Mouse (Mus musculus): ENCODE results near the gene Kcnj15. TPM values are rescaled to one million over a fixed set of nuclear protein-coding genes. Genes with fewer than 3 reads are reported as not detected.

Kcnj15 gene
- polyA plus RNA-seq, 1 experiment from 2014 or later = 0.45 TPM

DNA sequence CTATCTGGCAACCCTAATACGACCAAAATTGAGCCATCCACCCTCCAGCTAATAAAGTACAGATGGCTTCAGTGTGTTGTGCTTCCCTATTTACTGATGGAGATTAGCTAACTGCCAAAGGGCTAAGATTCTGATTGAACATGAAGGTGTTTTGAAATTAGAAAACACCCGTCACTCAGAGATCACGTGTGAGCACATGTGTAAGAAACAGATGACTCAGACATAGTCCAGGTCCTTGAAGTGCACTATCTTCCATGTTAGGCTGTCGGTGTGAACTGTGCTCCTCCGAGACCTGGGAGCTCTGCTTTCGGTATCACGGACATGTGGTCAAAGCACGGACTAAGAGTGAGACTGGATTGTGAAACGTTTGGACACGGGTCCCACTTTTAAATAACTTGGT lies 26.0 kb downstream of the Kcnj15 start:
- Histone ChIP-seq H3K36me3 (replicated peaks) (no peaks in the 10 kb centered on the region), H3K9me3 (no peaks in the 10 kb centered on the region)

DNA sequence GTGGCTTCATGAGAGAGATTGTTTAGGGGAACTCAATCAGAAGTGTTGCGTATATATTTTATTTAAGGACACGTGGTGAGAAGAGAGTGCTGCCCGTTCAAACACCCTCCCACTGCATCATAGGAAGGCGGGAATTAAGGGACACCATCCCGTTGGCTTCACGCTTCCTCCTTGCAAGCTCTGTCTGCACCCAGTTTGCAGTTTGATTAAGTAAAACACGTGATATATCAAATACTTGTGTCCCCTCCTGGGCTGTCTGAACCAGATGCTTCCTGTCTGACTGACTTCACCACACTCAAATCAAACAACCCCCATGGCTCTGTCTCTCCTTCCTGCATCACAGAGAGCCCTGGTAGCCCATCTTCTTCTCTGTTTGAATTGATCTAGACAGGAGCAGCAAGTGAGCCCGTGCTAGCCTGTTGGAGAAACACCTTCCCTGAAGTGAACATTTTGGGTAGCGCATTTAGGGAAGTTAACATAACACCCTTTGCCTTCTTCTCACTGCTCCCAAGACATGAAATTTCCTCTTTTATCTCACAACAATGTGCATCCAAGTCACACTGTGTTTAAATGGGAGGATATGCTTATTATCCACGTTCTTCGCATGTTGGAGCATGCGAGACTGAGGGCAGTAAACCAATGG lies 26.8 kb downstream of the Kcnj15 start:
- no peaks in the 10 kb centered on the region for H3K9me3 ChIP-seq
- H3K27ac ChIP-seq (replicated peaks) = no peak overlapping the region
- WGBS = 81% methylated on average over 12 of the region's 12 CpGs
- no peaks in the 10 kb centered on the region for H3K36me3 ChIP-seq (replicated peaks)
- H3K4me1 ChIP-seq = peaks cover 9% of the 10 kb centered on the region
- H3K4me3 ChIP-seq = no peak overlapping the region
- DNase-seq (ENCODE audit: low spot score) = no peak
- H3K27me3 ChIP-seq (replicated peaks; ENCODE audit: low read depth, poor library complexity, severe bottlenecking) = no peaks in the 10 kb centered on the region

More for the DNA sequence above, 26.0 kb downstream of the Kcnj15 start:
- no peak for DNase-seq (ENCODE audit: low spot score)
- 85% methylated on average over 10 of the region's 10 CpGs for WGBS
- no peak overlapping the region for H3K4me3 ChIP-seq
- H3K27me3 ChIP-seq (replicated peaks; ENCODE audit: low read depth, poor library complexity, severe bottlenecking) = no peaks in the 10 kb centered on the region
- peaks cover 9% of the 10 kb centered on the region for H3K4me1 ChIP-seq
- no peak overlapping the region for H3K27ac ChIP-seq (replicated peaks)

DNA sequence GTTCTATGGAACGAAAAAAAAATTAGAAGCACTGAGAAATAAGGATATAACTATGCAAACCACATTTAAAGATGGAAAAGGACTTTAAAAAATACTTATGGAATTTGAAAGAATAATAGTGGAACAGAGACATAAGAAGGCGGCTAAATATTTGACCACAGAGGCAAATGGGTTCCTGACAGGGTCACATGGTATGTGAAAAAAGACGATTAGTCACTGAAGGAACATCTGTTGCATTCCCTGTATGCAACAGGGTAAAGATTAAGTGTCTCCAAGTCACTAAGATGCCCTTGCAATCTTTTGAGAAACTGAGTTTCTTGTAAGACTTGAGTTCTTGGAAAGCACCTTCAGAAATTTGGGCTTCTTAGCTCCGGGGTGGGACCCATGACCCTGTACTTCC lies 27.7 kb downstream of the Kcnj15 start:
- no peaks in the 10 kb centered on the region for H3K27me3 ChIP-seq (replicated peaks; ENCODE audit: low read depth, poor library complexity, severe bottlenecking)
- H3K36me3 ChIP-seq (replicated peaks) = no peaks in the 10 kb centered on the region
- no peaks in the 10 kb centered on the region for H3K9me3 ChIP-seq
- no peak for DNase-seq (ENCODE audit: low spot score)
- no peak overlapping the region for H3K27ac ChIP-seq (replicated peaks)
- peaks cover 9% of the 10 kb centered on the region for H3K4me1 ChIP-seq
- 89% methylated on average over 4 of the region's 4 CpGs for WGBS
- H3K4me3 ChIP-seq = no peak overlapping the region

DNA sequence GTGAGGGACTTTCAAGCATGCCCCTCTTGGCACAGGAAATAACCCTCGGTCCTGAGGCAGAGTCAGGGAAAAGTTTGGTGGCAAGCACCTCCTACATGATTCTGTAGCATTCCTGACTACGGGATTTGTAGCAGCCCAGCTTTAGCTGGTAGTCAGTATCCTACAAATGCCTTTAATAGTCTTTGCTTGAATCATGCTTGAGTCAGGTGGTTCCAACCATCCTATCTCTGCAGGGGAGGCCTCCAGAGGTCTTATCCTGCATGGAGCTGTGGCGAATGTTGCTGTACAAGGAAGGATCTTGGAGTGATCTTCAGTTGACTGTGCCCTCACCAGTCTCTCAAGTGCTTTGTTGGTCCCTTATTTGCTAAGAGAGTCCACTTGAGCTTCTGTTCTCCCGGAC lies 28.4 kb downstream of the Kcnj15 start:
- 88% methylated on average over 4 of the region's 4 CpGs for WGBS
- Histone ChIP-seq H3K4me1 (peaks cover 9% of the 10 kb centered on the region), H3K9me3 (no peaks in the 10 kb centered on the region), H3K36me3 (replicated peaks) (no peaks in the 10 kb centered on the region), H3K4me3 (no peak overlapping the region), H3K27ac (replicated peaks) (no peak overlapping the region), H3K27me3 (replicated peaks; ENCODE audit: low read depth, poor library complexity, severe bottlenecking) (no peaks in the 10 kb centered on the region)
- no peak for DNase-seq (ENCODE audit: low spot score)

DNA sequence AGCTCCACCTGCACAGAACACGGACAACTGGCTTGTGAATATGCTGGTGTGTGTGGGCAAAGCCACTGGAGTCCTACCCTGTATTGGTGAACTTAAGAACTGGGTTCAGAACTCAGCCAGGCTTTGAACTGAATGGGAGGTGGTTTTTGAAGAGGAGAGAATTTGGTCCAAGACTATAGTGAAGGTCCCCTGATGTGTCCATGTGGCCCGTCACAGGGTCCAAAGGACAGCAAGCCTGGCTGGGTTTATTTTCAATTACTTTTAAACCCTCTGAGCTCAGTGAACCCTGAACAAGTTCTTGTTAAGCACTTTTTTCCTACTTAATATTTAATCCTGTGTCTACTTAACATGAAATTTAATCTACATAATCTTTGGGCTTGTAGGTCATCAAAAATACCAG lies 30.3 kb downstream of the Kcnj15 start:
- DNase-seq (ENCODE audit: low spot score) = no peak
- H3K27ac ChIP-seq (replicated peaks) = no peak overlapping the region
- H3K4me3 ChIP-seq = no peak overlapping the region
- H3K27me3 ChIP-seq (replicated peaks; ENCODE audit: low read depth, poor library complexity, severe bottlenecking) = no peaks in the 10 kb centered on the region
- H3K9me3 ChIP-seq = no peaks in the 10 kb centered on the region
- peaks cover 16% of the 10 kb centered on the region for H3K4me1 ChIP-seq
- no peaks in the 10 kb centered on the region for H3K36me3 ChIP-seq (replicated peaks)
- WGBS = 89% methylated on average over 2 of the region's 2 CpGs

DNA sequence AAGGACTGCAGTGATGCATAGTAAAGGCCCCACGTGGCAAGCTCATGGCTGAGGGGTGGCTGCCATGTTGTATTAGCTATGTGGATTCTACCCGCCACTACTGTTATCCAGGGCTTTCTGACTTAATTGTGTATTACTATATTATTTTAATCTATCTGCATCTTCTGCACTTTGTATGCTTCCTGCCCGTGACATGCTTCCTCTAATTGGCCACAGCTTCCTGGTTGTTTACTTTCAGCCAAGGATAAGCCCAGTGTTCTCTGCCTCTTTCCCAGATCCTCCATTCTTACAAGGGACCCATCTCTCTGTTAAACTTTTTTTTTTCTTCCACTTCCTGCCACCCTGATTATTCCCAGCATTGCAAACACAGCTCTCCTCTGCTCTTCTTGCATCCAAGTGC lies 32.0 kb downstream of the Kcnj15 start:
- Histone ChIP-seq H3K27ac (replicated peaks) (no peak overlapping the region), H3K4me1 (peaks cover 13% of the 10 kb centered on the region), H3K27me3 (replicated peaks; ENCODE audit: low read depth, poor library complexity, severe bottlenecking) (no peaks in the 10 kb centered on the region), H3K36me3 (replicated peaks) (no peaks in the 10 kb centered on the region), H3K4me3 (no peak overlapping the region), H3K9me3 (no peaks in the 10 kb centered on the region)
- WGBS = 63% methylated on average over 3 of the region's 3 CpGs
- no peak for DNase-seq (ENCODE audit: low spot score)

DNA sequence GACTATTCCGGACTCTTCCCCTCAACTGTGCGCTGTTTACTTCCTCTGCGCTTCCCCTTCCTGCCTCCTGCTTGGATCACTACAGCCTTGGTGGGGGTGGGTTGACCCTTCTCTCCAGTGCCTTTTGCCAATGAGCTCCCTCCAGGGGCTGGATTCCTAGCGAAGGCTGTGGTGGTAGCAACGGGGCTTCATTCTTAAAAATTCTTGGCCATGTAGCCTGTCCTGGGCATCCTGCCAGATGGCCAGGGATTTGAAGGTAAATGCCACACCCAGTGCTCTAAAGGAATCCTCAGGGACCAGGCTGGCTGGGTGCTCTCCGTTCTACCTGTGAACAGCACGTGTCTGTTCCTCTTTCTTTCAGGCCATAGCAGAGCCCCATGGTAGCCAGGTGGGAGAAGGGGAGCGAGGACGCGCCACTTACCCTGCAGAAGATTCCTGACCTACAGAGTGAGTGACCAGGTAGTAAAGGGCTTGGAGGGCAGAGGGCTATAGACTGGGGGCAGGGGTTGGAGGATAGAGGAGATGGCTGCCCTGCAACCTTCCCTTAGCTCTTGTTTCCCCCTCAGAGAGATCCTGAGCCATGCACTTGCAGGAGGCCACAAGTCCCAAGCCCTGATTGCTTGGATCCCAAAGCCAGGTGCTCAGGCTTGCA lies 34.2 kb downstream of the Kcnj15 start:
- peaks cover 12% of the 10 kb centered on the region for H3K4me1 ChIP-seq
- no peaks in the 10 kb centered on the region for H3K9me3 ChIP-seq
- no peak for DNase-seq (ENCODE audit: low spot score)
- 71% methylated on average over 10 of the region's 10 CpGs for whole genome bisulfite sequencing
- H3K4me3 ChIP-seq = no peak overlapping the region
- H3K36me3 ChIP-seq (replicated peaks) = no peaks in the 10 kb centered on the region
- H3K27me3 ChIP-seq (replicated peaks; ENCODE audit: low read depth, poor library complexity, severe bottlenecking) = no peaks in the 10 kb centered on the region
- no peak overlapping the region for H3K27ac ChIP-seq (replicated peaks)

DNA sequence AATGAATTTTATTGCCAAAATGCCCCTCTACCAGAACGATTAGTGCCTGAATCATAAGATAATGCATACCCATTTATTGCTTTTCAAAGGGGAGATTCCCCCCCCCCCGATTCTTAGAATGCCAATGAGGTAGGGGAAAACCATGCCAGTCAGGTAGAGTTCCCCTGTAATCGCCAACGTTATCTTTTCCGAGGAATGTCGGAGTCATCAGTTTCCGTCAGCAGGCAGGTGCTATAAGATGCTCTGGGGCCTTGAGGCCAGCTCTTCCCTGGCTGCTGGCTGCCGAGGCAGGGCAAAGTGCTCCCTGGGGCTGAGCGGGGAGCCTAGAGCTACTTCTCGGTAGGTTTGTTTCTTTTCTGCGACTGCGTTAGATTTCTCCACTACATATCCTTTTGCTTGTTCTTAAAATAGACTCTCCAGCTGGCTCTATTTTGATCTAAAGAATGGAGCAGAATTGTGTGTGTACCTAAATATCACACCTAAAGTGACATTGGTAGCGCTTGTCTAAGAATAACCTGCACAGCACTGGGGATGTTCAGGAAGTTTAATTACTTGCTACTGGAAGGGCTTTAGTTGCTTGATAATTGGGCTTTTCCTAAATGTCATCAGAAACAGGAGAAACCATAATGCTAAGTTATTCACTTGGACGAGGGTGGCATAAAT lies 35.6 kb downstream of the Kcnj15 start:
- WGBS = 81% methylated on average over 14 of the region's 14 CpGs
- Histone ChIP-seq H3K27ac (replicated peaks) (no peak overlapping the region), H3K4me3 (no peak overlapping the region), H3K27me3 (replicated peaks; ENCODE audit: low read depth, poor library complexity, severe bottlenecking) (no peaks in the 10 kb centered on the region), H3K36me3 (replicated peaks) (no peaks in the 10 kb centered on the region), H3K4me1 (peaks cover 12% of the 10 kb centered on the region), H3K9me3 (no peaks in the 10 kb centered on the region)
- DNase-seq (ENCODE audit: low spot score) = no peak

DNA sequence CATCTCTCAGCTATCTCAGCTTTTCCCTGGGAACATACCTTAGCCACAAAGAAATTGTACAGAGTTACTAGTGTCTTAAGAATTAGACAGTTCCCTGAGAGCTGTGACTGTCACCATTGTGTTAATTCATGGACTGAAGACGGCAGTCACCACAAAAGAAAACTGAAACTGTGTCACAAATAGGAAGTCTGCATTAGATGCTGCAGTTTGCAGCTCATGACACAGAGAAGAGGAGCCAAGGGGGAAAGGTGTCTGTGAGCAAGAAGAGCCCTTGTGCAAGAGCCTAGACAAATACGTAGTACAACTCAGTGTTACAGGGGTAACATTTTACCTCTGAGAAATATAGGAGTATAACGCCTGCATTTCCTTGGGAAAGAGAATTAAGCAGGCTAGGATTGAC lies 40.3 kb downstream of the Kcnj15 start:
- WGBS = 76% methylated on average over 3 of the region's 3 CpGs
- no peak for DNase-seq (ENCODE audit: low spot score)

DNA sequence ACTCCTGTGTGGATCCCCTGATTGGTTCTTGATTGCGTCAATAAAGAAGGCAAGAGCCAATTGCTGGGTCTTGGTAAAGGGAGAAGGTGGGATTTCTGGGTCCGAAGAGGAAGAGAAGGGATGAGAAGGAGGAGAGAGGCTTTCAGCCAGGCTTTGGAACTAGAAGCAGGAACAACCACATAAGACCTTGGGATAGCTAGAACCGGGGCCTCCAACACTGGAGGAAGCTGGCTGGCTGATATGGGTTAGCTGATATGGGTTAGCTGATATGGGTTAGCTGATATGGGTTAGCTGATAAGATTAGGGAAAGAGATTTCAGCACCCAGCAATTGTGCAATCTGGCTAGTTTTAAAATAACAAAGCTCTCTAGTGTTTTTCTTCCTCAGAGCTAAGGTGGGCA lies 44.3 kb downstream of the Kcnj15 start:
- 95% methylated on average over 3 of the region's 3 CpGs for WGBS

More for the DNA sequence above, 40.3 kb downstream of the Kcnj15 start:
- no peak overlapping the region for H3K4me3 ChIP-seq
- no peak overlapping the region for H3K27ac ChIP-seq (replicated peaks)
- H3K36me3 ChIP-seq (replicated peaks) = no peaks in the 10 kb centered on the region
- no peaks in the 10 kb centered on the region for H3K27me3 ChIP-seq (replicated peaks; ENCODE audit: low read depth, poor library complexity, severe bottlenecking)
- H3K9me3 ChIP-seq = no peaks in the 10 kb centered on the region
- H3K4me1 ChIP-seq = no peaks in the 10 kb centered on the region

DNA sequence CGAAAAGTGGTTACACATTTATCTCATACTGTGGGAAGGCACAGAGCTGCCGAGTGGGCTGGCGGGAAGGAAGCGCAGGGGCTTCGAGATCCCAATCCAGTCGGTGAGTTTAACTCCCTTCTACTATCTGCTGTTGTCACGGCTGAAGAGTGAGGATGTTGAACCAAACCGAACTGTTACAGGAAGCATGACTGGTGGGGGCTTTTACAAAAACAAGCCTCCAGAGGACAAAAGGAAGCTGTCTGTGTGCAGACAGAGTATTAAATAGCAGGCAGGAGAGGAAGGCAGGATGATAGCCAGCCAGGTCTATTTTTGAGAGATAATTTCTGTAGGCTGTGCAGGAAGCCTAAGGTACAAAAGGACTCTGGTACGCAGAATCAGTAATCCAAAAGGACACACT lies 46.3 kb downstream of the Kcnj15 start:
- H3K4me3 ChIP-seq = no peak overlapping the region
- 66% methylated on average over 9 of the region's 9 CpGs for WGBS
- DNase-seq (ENCODE audit: low spot score) = no peak
- no peaks in the 10 kb centered on the region for H3K27me3 ChIP-seq (replicated peaks; ENCODE audit: low read depth, poor library complexity, severe bottlenecking)
- H3K9me3 ChIP-seq = no peaks in the 10 kb centered on the region
- 0 out of 2 replicates have a peak, but pooled peaks cover 3% of the 10 kb centered on the region for H3K4me1 ChIP-seq
- H3K27ac ChIP-seq (replicated peaks) = no peak overlapping the region
- no peaks in the 10 kb centered on the region for H3K36me3 ChIP-seq (replicated peaks)

More for the DNA sequence above, 44.3 kb downstream of the Kcnj15 start:
- DNase-seq (ENCODE audit: low spot score) = no peak
- Histone ChIP-seq H3K27ac (replicated peaks) (no peak overlapping the region), H3K27me3 (replicated peaks; ENCODE audit: low read depth, poor library complexity, severe bottlenecking) (no peaks in the 10 kb centered on the region), H3K9me3 (no peaks in the 10 kb centered on the region), H3K4me3 (no peak overlapping the region), H3K4me1 (0 out of 2 replicates have a peak, but pooled peaks cover 3% of the 10 kb centered on the region), H3K36me3 (replicated peaks) (no peaks in the 10 kb centered on the region)

DNA sequence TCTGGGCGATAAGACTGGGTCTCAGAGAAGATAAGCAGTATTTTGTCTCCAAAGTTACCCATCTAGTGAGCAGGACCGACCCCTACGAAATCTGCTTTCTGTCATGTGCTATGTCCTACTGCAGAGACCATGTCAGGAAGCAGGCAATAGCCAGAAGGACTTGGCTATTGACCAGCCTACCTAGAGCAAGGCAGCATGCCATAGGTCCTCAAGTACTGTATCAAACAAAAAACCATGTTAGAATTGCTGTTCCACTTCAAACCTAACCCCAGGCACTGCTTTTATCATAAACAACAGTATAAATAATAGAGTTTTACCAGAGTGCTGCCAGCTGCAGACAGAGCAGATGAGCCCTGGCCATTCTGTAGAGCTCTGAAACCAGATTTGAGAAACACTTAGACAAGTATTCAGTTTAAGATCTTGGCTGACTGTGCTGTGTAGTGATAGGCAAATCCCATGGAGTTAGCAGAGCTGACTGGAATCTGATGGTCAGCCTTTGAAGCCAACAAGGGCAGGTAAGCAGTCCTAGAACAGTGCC lies 50.5 kb downstream of the Kcnj15 start:
- Histone ChIP-seq H3K27me3 (replicated peaks; ENCODE audit: low read depth, poor library complexity, severe bottlenecking) (no peaks in the 10 kb centered on the region), H3K9me3 (no peaks in the 10 kb centered on the region), H3K36me3 (replicated peaks) (no peaks in the 10 kb centered on the region), H3K4me3 (no peak overlapping the region), H3K27ac (replicated peaks) (no peak overlapping the region), H3K4me1 (0 out of 2 replicates have a peak, but pooled peaks cover 3% of the 10 kb centered on the region)
- no peak for DNase-seq (ENCODE audit: low spot score)
- 87% methylated on average over 3 of the region's 3 CpGs for WGBS
